Mouse (Mus musculus) forebrain, embryonic 15.5 days (tissue): ENCODE data around the gene AI661453. TPM values are rescaled to one million over a fixed set of nuclear protein-coding genes. Genes with fewer than 3 reads are reported as not detected.
"Not testable (repeated sequence)": the region's sequence is repeated elsewhere in the genome, so short reads cannot be mapped to it uniquely, and the experiment has no call there.

Source experiments
- ATAC-seq: fragments of 200-750 bp; cut with Nextera tagmentation; replicated peaks from 2 replicates; pipeline ENCODE4 v1.8.0; 2017; ENCODE audit warnings: mild to moderate bottlenecking, moderate TSS enrichment, moderate library complexity
- H3K27ac ChIP-seq: fragments of 300-500 bp; sonication (generic); replicated peaks from 2 replicates; pipeline ENCODE4 v1.5.1; 2015; ENCODE audit warnings: mild to moderate bottlenecking, inconsistent platforms
- H3K27me3 ChIP-seq: fragments of 300-500 bp; sonication (generic); 2 replicates; pipeline ENCODE4 v1.6.1; 2015; ENCODE audit warnings: inconsistent platforms
- H3K36me3 ChIP-seq: fragments of 300-500 bp; sonication (generic); 2 replicates; pipeline ENCODE4 v1.6.1; 2015; ENCODE audit warnings: mild to moderate bottlenecking, inconsistent platforms
- H3K4me1 ChIP-seq: fragments of 300-500 bp; sonication (generic); 2 replicates; pipeline ENCODE4 v1.6.1; 2015; ENCODE audit warnings: inconsistent platforms
- H3K4me2 ChIP-seq: fragments of 300-500 bp; sonication (generic); replicated peaks from 2 replicates; pipeline ENCODE4 v1.6.1; 2015; ENCODE audit warnings: mild to moderate bottlenecking, inconsistent platforms
- H3K4me3 ChIP-seq: fragments of 300-500 bp; sonication (generic); 2 replicates; pipeline ENCODE4 v1.5.1; 2015; ENCODE audit warnings: mild to moderate bottlenecking, inconsistent platforms
- H3K9ac ChIP-seq: fragments of 300-500 bp; sonication (generic); replicated peaks from 2 replicates; pipeline ENCODE4 v1.6.1; 2015; ENCODE audit warnings: mild to moderate bottlenecking, inconsistent platforms
- H3K9me3 ChIP-seq: fragments of 300-500 bp; sonication (generic); 2 replicates; pipeline ENCODE4 v1.6.1; 2016; ENCODE audit warnings: inconsistent platforms
- WGBS: fragments of 180-500 bp; shearing (Covaris S2); methylation state at CpG from one replicate; pipeline ENCODE4 v1.1.7; 2015; ENCODE audit warnings: mixed read lengths; 5-methylcytosine and 5-hydroxymethylcytosine counted together
- polyA plus RNA-seq: library from polyadenylated mRNA; unstranded; fragments of >200 nt; fragmentation: Nextera tagmentation; extraction: Ambion mirVana; gene quantifications from 2 replicates; pipeline ENCODE4 v1.2.1, GENCODE M21; 2015

The AI661453 gene
- polyA plus RNA-seq, 1 experiment from 2014 or later, result 0.19 TPM

DNA sequence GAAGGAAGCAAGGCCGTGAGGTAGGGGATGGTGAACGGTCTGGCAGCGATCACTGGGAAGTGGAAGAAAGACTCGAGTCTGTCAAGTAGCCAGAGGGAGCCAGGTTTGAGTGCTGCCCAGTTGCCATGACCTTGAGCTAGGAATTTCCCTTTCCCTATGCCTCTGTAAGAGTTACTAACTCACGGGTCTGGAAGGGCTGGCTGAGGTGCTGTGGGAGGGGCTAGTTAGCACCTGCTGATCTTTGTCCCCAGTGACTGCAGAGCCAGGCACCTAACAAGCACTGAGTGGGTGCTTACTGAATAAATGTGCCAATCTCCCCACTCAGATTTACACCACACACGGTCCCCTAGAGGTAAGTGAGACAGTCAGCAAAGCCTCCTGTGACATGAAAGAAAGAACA, 57.2 kb downstream of the AI661453 start:
- no peaks in the 10 kb centered on the region for H3K27me3 ChIP-seq
- no peak overlapping the region for H3K4me2 ChIP-seq
- ATAC-seq, result no peak
- H3K36me3 ChIP-seq, result peaks cover 74% of the 10 kb centered on the region
- WGBS, result 88% methylated on average over 6 of the region's 6 CpGs
- no peak overlapping the region for H3K27ac ChIP-seq
- H3K4me1 ChIP-seq, result no peaks in the 10 kb centered on the region
- no peaks in the 10 kb centered on the region for H3K9me3 ChIP-seq
- no peak overlapping the region for H3K9ac ChIP-seq
- no peak overlapping the region for H3K4me3 ChIP-seq

DNA sequence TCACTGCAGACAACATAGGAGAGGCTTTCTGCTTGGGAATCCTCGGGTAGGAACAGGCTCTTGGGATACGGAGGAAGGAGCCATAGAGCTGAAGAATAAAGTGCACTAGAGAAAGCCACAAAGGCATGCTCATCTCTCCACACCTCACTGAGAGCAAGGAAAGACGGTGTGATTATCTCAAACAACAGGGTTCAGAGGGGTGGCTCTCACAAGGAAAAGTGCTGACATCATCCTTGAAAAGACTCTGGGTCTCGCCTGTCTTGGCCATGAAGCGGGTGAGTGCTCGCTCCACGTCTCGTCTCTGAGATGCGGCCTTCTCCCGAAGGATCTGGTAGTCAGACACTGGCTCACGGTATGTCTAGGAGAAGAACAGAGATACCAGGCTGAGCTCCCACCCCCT, 57.7 kb downstream of the AI661453 start:
- peaks cover 75% of the 10 kb centered on the region for H3K36me3 ChIP-seq
- H3K27ac ChIP-seq, result no peak overlapping the region
- H3K27me3 ChIP-seq, result no peaks in the 10 kb centered on the region
- no peak for ATAC-seq
- no peak overlapping the region for H3K4me3 ChIP-seq
- no peak overlapping the region for H3K9ac ChIP-seq
- 93% methylated on average over 11 of the region's 11 CpGs for WGBS
- no peaks in the 10 kb centered on the region for H3K9me3 ChIP-seq
- no peaks in the 10 kb centered on the region for H3K4me1 ChIP-seq
- H3K4me2 ChIP-seq, result no peak overlapping the region

DNA sequence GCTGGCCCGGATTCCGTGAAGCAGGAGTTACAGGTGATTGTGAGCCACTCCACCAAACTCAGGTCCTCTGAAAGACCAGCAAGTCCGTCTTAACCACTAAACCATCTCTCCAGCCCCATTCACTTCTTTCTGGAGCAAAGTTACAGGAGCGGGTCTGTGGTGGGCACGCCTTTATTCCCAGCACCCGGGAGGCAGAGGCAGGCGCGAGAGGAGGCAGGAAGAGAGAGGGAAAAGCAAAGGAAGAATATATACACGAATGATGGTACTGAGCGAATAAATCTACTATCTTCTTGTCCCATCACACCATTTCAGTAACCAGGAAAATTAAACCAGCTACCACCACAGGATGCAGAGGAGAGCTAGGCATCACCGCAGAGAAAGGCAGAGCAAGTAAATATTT, 65.1 kb downstream of the AI661453 start:
- H3K9me3 ChIP-seq, result no peaks in the 10 kb centered on the region
- peaks cover 12% of the 10 kb centered on the region for H3K4me1 ChIP-seq
- H3K27ac ChIP-seq, result no peak overlapping the region
- no peaks in the 10 kb centered on the region; the same call in 1 of the 2 replicates for H3K27me3 ChIP-seq
- ATAC-seq, result peak; percentile 5; the same call in 1 of the 2 replicates
- peaks cover 21% of the 10 kb centered on the region for H3K36me3 ChIP-seq
- 7% methylated on average over 11 of the region's 11 CpGs for WGBS
- peak overlapping the region; percentile 66 for H3K4me3 ChIP-seq
- peak overlapping the region; percentile 39 for H3K9ac ChIP-seq
- H3K4me2 ChIP-seq, result peak overlapping the region; percentile 67

DNA sequence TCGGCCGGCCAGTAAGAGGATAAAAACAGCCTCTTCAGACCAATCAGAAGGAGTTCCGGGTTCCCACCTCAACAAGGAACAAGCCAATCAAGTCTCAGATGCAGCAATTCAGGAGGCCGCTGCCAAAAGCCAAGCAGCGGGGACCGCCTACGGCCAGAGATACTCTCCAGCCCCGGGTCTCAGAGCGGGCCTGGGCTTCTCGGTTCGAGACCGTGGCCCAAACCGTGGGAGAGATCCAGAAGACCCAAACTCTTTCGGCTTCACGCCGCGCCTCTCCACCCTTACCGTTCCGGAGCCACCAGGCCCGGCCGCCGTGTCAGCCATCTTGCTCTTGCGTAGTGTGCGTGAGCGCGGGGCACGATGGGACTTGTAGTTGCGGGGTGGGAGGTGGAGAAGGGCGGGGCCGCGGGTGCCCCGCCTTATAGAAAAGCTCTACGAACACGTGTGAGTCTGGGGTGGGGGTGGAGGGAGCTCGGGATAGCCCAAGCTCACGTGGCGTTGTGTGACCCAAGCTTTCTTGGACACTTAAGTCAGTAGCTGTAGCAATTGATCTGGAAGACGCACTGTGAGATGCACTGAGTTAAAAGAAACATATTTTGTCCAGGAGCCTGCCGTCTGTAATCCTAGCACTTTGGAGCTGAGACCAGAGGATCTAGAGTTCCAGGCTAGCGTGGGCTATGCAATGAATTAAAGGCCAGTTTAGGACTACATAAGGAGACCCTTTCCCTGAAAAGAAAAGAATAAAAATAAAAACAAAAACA, 65.7 kb downstream of the AI661453 start, which contains the start of gene Taf8:
Taf8 (minus strand) TSS at position 347 of the 761 bp plus-strand sequence.
- Histone ChIP-seq H3K36me3 (peaks cover 16% of the 10 kb centered on the region), H3K4me2 (peak within 1 kb of the TSS; percentile 67), H3K9ac (peak within 1 kb of the TSS; percentile 80), H3K9me3 (no peaks in the 10 kb centered on the region), H3K4me3 (peak within 1 kb of the TSS; percentile 66), H3K4me1 (peaks cover 12% of the 10 kb centered on the region), H3K27ac (peak within 1 kb of the TSS; percentile 74), H3K27me3 (no peaks in the 10 kb centered on the region; the same call in 1 of the 2 replicates)
- peak; percentile 98 for ATAC-seq
- WGBS, result 1% methylated on average over 40 of the region's 40 CpGs

DNA sequence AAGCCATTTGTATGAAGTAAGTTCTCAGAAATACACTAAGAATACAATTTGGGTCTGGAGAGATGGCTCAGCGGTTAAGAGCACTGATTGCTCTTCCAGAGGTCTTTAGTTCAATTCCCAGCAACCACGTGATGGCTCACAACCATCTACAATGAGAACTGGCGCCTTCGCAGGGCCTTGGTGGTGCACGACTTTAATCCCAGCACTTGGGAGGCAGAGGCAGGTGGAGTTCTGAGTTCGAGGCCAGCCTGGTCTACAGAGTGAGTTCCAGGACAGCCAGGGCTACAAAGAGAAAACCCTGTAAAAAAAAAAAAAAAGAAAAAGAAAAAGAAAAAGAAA, 66.3 kb downstream of the AI661453 start:
- WGBS, result 77% methylated on average over 6 of the region's 6 CpGs
- H3K4me2 ChIP-seq, result not testable (repeated sequence)

DNA sequence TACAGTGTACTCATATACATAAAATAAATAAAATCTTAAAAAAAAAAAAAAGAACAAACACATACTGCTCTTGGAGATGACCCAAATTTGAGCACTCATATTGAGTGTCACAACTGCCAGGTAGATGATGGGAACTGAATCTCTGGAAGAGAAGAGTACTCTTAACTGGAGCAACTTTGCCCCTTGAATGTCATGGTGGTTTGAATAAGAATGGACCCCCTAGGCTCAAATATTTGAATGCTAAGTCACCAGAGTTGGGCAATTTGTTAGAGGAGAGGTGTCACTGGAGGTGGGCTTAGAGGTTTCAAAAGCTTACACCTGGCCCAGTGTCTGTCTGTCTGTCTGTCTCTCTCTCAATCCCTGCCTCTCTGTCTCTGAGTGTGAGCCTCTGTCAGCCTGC, 67.3 kb downstream of the AI661453 start:
- H3K9ac ChIP-seq, result no peak overlapping the region
- H3K27me3 ChIP-seq, result no peaks in the 10 kb centered on the region; the same call in 1 of the 2 replicates
- H3K4me1 ChIP-seq, result peaks cover 16% of the 10 kb centered on the region
- H3K27ac ChIP-seq, result no peak overlapping the region
- peaks cover 8% of the 10 kb centered on the region for H3K36me3 ChIP-seq
- no peak for ATAC-seq
- H3K4me3 ChIP-seq, result no peak overlapping the region
- H3K4me2 ChIP-seq, result no peak overlapping the region
- H3K9me3 ChIP-seq, result no peaks in the 10 kb centered on the region

More for the DNA sequence above, 66.3 kb downstream of the AI661453 start:
- Histone ChIP-seq H3K4me1 (peaks cover 12% of the 10 kb centered on the region), H3K36me3 (peaks cover 14% of the 10 kb centered on the region)
- H3K4me3 ChIP-seq, H3K9me3 ChIP-seq, ATAC-seq, H3K27me3 ChIP-seq, H3K27ac ChIP-seq, H3K9ac ChIP-seq: not testable (repeated sequence)

DNA sequence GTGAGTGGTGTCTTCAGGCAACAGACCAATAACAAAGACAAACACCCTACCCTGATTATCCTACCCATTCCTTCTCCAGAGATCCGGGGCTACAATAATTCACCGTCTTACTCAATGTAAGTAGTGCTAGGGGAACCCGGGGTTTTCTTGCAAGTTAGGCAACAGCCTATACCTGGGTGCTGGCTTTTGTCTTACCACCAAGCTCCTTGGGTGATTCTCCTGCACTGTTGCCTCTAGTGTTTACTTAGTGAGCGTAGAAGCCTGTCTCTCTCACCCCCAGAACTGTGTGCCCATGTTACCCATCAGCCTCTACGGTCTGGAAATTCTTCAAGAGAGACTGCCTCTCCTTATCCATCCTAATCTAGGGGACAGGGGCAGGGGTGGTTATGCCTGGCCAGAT, 67.8 kb downstream of the AI661453 start:
- no peak for ATAC-seq
- H3K27me3 ChIP-seq, result no peaks in the 10 kb centered on the region; the same call in 1 of the 2 replicates
- H3K4me3 ChIP-seq, result no peak overlapping the region
- WGBS, result 75% methylated on average over 5 of the region's 5 CpGs
- no peak overlapping the region for H3K9ac ChIP-seq
- no peaks in the 10 kb centered on the region for H3K9me3 ChIP-seq
- no peak overlapping the region for H3K27ac ChIP-seq
- peaks cover 3% of the 10 kb centered on the region for H3K36me3 ChIP-seq
- peak overlapping the region; percentile 46; the same call in 1 of the 2 replicates for H3K4me2 ChIP-seq
- peaks cover 16% of the 10 kb centered on the region for H3K4me1 ChIP-seq

DNA sequence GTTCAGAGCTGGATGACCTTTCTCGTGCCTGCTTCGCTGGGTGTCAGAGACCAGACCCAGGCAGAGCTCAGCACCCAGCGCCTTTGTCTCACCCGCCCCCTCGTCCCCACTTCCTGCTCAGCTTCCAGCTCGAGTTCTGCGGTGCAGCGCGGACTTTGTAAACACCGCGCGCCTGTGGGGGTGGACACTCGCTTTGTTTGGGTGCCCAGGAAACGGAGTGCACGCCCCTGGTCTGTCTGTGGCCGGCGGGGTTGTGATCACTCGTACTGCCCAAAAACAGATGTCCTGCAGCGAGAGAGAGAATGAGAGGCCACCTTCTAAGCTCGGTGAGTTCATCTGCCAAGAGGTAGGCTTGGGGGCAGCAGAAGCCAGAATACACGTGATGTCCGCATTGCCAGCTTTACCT, 68.5 kb downstream of the AI661453 start, which contains the start of gene Ccnd3:
Ccnd3 (plus strand) TSS at position 111 of the 406 bp plus-strand sequence.
- WGBS, result 3% methylated on average over 22 of the region's 22 CpGs

DNA sequence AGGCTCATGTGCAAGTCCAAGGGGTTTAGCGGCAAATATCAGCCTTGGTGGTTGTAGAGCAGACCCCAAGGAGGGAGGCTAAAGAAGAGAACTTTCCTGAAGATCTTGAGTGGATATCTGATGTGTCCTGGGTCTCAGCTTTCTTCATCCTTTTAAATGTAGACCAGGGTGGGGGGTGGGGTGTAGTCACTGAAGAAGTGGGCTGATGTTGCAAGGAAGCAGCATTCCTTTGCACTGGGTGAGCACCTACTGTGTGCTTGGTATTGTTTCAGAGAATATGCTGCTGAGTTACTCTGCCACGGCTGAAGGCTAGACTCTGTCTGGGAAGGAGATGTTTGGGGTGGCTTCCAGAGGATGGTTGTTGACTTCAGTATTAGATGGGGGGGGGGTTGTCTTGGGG, 69.2 kb downstream of the AI661453 start:
- Histone ChIP-seq H3K36me3 (no peaks in the 10 kb centered on the region), H3K9me3 (no peaks in the 10 kb centered on the region), H3K4me3 (no peak overlapping the region), H3K4me2 (peak overlapping the region; percentile 46; the same call in 1 of the 2 replicates), H3K9ac (no peak overlapping the region), H3K27ac (no peak overlapping the region), H3K27me3 (no peaks in the 10 kb centered on the region; the same call in 1 of the 2 replicates), H3K4me1 (peaks cover 16% of the 10 kb centered on the region)
- no peak for ATAC-seq
- WGBS, result 71% methylated on average over 2 of the region's 2 CpGs

More for the DNA sequence above, 68.5 kb downstream of the AI661453 start, which contains the start of gene Ccnd3:
- Histone ChIP-seq H3K4me3 (peak within 1 kb of the TSS; percentile 25), H3K27me3 (no peaks in the 10 kb centered on the region; the same call in 1 of the 2 replicates), H3K36me3 (no peaks in the 10 kb centered on the region), H3K4me1 (peaks cover 16% of the 10 kb centered on the region), H3K27ac (no peak within 1 kb of the TSS), H3K4me2 (peak within 1 kb of the TSS; percentile 46), H3K9me3 (no peaks in the 10 kb centered on the region), H3K9ac (peak within 1 kb of the TSS; percentile 24)
- ATAC-seq, result no peak

DNA sequence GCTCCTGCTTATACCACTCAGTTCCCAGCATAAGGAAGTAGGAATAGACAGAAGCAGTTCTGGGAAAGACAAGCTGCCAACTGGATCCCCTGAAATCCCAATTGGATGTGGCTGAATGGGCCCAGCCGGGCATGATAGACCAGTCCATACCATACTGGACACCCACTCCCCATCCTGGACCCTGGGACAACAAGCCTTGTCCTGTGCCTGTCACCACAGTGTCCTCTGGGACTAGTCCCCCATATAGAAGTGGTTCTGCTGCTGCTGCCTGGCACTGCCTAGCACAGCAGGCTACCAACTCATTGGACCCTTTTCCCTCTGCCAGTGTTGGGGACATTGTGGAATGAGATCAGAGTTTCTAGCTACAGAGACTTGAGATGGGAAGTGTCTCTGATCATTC, 69.6 kb downstream of the AI661453 start:
- H3K9me3 ChIP-seq, result no peaks in the 10 kb centered on the region
- peaks cover 17% of the 10 kb centered on the region for H3K4me1 ChIP-seq
- no peak overlapping the region for H3K4me3 ChIP-seq
- no peak for ATAC-seq
- no peak overlapping the region for H3K4me2 ChIP-seq
- H3K36me3 ChIP-seq, result no peaks in the 10 kb centered on the region
- H3K9ac ChIP-seq, result no peak overlapping the region
- no peak overlapping the region for H3K27ac ChIP-seq
- WGBS, result 86% methylated on average over 1 of the region's 1 CpGs
- H3K27me3 ChIP-seq, result no peaks in the 10 kb centered on the region; the same call in 1 of the 2 replicates

DNA sequence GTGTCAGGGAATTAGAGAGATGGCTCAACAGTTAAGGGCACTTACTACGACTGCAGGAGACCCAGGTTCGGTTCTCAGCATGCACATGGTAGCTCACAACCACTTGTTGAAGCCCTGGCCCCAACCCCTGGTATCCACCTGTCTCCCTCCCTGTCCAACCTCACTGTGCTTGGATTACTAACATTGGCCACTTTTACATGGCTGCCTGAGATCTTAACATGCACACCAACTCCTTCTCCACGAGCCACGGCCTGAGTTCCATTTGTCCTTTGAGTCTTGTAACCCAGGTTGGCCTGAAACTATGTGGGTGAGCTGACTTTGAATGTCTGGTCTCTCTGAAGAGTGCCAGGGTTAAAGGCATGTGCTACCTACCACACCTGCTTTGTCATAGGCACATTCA, 70.3 kb downstream of the AI661453 start:
- H3K9me3 ChIP-seq, result no peaks in the 10 kb centered on the region
- WGBS, result 92% methylated on average over 4 of the region's 4 CpGs
- H3K27me3 ChIP-seq, result no peaks in the 10 kb centered on the region; the same call in 1 of the 2 replicates
- no peaks in the 10 kb centered on the region for H3K36me3 ChIP-seq
- H3K4me2 ChIP-seq, result no peak overlapping the region
- no peak overlapping the region for H3K9ac ChIP-seq
- ATAC-seq, result no peak
- peaks cover 17% of the 10 kb centered on the region for H3K4me1 ChIP-seq
- H3K27ac ChIP-seq, result no peak overlapping the region
- H3K4me3 ChIP-seq, result no peak overlapping the region

DNA sequence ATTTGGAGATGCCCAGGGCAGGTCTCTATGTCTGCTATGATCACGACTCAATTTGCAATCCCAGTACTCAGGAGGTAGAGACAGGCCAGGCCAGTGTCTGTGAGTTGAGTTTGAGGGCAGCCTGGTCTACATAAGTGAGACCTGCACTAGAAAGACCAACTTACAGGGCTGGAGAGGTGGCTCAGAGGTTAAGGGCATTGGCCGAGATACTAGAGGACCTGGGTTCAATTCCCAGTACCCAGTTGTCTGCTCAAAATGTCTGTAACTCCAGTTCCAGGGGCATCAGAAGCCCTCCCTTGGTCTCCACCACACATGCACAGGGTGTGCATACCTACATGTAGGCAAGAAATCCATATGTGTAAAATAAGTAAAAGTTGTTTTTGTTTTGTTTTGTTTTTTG, 71.1 kb downstream of the AI661453 start:
- Histone ChIP-seq H3K36me3 (no peaks in the 10 kb centered on the region), H3K4me2 (no peak overlapping the region), H3K9ac (no peak overlapping the region), H3K27ac (no peak overlapping the region), H3K9me3 (no peaks in the 10 kb centered on the region), H3K4me3 (no peak overlapping the region), H3K4me1 (peaks cover 17% of the 10 kb centered on the region), H3K27me3 (no peaks in the 10 kb centered on the region; the same call in 1 of the 2 replicates)
- WGBS, result 87% methylated on average over 2 of the region's 2 CpGs
- no peak for ATAC-seq
